Mouse (Mus musculus): ENCODE measurements around the gene Hs6st1. TPM values are rescaled to one million over a fixed set of nuclear protein-coding genes. Genes with fewer than 3 reads are reported as not detected.

Gene Hs6st1
- polyA plus RNA-seq, 1 experiment from 2014 or later = 23.6 TPM

DNA sequence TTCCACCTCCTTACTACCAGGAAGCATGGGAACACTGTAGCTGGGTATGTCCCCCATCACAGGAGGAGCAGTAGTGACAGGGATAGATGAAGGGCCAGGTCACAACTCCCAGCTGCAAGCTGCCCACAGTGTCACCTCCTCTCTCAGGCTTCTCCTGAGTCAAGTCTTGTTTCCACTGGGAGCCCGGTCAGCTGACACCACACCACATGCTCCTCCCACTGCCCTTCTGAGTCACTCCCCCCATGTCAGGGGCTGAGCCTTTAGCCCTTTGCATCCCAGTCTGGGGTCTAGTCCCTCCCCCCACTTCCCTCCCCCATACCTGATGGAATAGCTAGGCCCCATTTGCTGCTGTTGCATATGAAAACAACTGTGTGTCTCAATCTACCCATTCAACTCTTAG, 21.3 kb downstream of the Hs6st1 start:
- Histone ChIP-seq H3K4me1 (replicated peaks; ENCODE audit: insufficient read depth, low read length) (peaks cover 33% of the 10 kb centered on the region), H3K36me3 (ENCODE audit: insufficient read depth, low read length) (peaks cover 10% of the 10 kb centered on the region), H3K9me3 (replicated peaks; ENCODE audit: low read length) (no peaks in the 10 kb centered on the region), H3K9ac (ENCODE audit: low read depth, low read length) (no peak overlapping the region), H3K27ac (peak overlapping the region; percentile 14; the same call in 1 of the 2 replicates), H3K4me2 (ENCODE audit: low read length) (no peak overlapping the region), H3K4me3 (replicated peaks; ENCODE audit: low read depth, low read length) (no peak overlapping the region), H3K27me3 (ENCODE audit: insufficient read depth, low read length) (no peaks in the 10 kb centered on the region)
- DNase-seq (ENCODE audit: low spot score) (peak; percentile 54), ATAC-seq (replicated peaks; ENCODE audit: low FRiP score, low read depth) (peak; percentile 63; the same call in 1 of the 2 replicates)
- TF ChIP-seq CTCF (IDR thresholded peaks at IDR 0.05; ENCODE audit: low read depth) = no peak
- WGBS = 19% methylated on average over 1 of the region's 1 CpGs

DNA sequence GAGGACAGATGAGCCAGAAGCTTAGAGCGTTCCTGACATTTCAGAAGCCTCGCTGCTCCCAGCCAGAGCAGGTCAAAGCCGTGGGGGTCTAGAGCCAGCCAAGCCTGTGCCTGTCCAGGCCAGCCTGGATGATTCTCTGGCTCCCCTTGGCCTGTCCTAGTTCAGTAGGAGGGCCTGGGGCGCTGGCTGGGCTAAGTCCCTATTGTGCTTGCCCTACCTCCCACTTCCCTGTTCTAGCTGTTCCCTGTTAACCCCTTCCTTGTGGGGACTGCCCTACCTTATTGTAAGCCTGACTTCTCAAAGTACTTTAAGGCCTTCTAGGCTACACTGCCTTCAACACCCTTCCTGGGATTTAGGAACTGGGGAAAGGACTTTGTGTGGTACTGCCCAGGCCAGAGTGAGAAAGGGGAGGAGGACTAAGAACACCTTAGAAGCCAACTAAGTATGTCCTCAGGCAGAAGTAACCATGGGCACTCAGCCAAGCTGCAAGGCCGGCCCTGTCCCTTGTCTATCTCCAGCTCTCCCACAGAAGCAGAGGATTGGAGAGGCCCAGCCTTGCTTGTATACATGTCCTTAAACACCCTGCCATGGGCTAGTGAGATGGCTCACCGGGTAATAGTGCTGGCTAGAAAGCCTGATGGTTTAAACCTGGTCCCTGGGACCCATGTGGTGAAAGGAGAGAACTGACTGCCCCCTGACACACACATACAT, 22.0 kb downstream of the Hs6st1 start:
- DNase-seq (ENCODE audit: low spot score) = no peak
- Histone ChIP-seq H3K9ac (ENCODE audit: low read depth, low read length) (no peak overlapping the region), H3K9me3 (replicated peaks; ENCODE audit: low read length) (no peaks in the 10 kb centered on the region), H3K4me2 (ENCODE audit: low read length) (no peak overlapping the region), H3K4me3 (replicated peaks; ENCODE audit: low read depth, low read length) (no peak overlapping the region), H3K4me1 (replicated peaks; ENCODE audit: insufficient read depth, low read length) (peaks cover 33% of the 10 kb centered on the region), H3K27me3 (ENCODE audit: insufficient read depth, low read length) (no peaks in the 10 kb centered on the region), H3K27ac (peak overlapping the region; percentile 14; the same call in 1 of the 2 replicates), H3K36me3 (ENCODE audit: insufficient read depth, low read length) (peaks cover 14% of the 10 kb centered on the region)
- TF ChIP-seq CTCF (IDR thresholded peaks at IDR 0.05; ENCODE audit: low read depth) = no peak
- WGBS = 36% methylated on average over 6 of the region's 6 CpGs
- ATAC-seq (replicated peaks; ENCODE audit: low FRiP score, low read depth) = peak; percentile 29; the same call in 1 of the 2 replicates

DNA sequence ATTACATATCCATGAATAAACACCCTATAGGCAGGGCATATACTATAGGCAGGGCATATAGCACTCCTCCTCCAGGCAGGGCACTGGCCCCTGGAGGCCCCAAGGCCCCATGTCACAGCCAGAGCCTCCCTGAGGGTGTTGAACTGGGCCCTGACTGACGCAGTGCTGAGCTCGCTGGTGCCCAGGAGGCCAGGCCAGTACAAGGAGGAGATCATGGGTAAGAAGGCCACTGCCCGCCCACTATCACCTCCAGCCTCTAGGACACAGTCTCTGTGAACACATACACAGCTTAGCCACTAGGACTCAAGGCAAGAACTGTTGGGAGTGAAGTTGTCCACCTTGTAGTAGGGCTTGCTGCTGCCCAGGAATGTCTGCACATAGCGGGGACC, 22.5 kb downstream of the Hs6st1 start:
- Histone ChIP-seq H3K9ac (ENCODE audit: low read depth, low read length) (no peak overlapping the region), H3K4me2 (ENCODE audit: low read length) (no peak overlapping the region), H3K4me3 (replicated peaks; ENCODE audit: low read depth, low read length) (no peak overlapping the region), H3K4me1 (replicated peaks; ENCODE audit: insufficient read depth, low read length) (peaks cover 33% of the 10 kb centered on the region), H3K9me3 (replicated peaks; ENCODE audit: low read length) (no peaks in the 10 kb centered on the region), H3K27ac (no peak overlapping the region), H3K36me3 (ENCODE audit: insufficient read depth, low read length) (peaks cover 13% of the 10 kb centered on the region), H3K27me3 (ENCODE audit: insufficient read depth, low read length) (no peaks in the 10 kb centered on the region)
- 88% methylated on average over 4 of the region's 4 CpGs for WGBS
- ATAC-seq (replicated peaks; ENCODE audit: low FRiP score, low read depth) = 0 out of 2 replicates have a peak, but pooled peaks have one; percentile 17
- no peak for TF ChIP-seq CTCF (IDR thresholded peaks at IDR 0.05; ENCODE audit: low read depth)
- DNase-seq (ENCODE audit: low spot score) = no peak

DNA sequence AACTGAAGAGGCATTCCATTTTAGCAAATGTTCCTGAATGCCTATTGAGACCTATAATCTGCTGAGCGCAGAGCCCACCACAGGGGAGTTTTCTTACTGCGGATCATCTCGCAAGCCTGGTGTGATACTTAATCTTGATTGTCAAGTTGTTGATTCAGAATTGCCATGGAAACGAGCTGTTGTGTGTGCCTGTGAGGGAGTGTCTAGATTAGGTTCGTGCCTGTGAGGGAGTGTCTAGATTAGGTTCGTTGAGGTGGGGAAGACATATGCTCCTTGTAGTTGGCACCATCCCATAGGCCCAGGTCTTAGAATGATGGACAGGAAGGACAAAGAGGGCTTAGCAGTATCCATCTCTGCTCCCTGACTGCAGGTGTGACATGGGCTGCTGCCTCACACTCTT, 23.0 kb downstream of the Hs6st1 start:
- Histone ChIP-seq H3K4me3 (replicated peaks; ENCODE audit: low read depth, low read length) (no peak overlapping the region), H3K4me2 (ENCODE audit: low read length) (no peak overlapping the region), H3K36me3 (ENCODE audit: insufficient read depth, low read length) (peaks cover 11% of the 10 kb centered on the region), H3K4me1 (replicated peaks; ENCODE audit: insufficient read depth, low read length) (peaks cover 33% of the 10 kb centered on the region), H3K27ac (no peak overlapping the region), H3K9me3 (replicated peaks; ENCODE audit: low read length) (no peaks in the 10 kb centered on the region), H3K27me3 (ENCODE audit: insufficient read depth, low read length) (no peaks in the 10 kb centered on the region), H3K9ac (ENCODE audit: low read depth, low read length) (no peak overlapping the region)
- WGBS = 70% methylated on average over 6 of the region's 6 CpGs
- no peak for ATAC-seq (replicated peaks; ENCODE audit: low FRiP score, low read depth)
- DNase-seq (ENCODE audit: low spot score) = no peak
- no peak for TF ChIP-seq CTCF (IDR thresholded peaks at IDR 0.05; ENCODE audit: low read depth)

DNA sequence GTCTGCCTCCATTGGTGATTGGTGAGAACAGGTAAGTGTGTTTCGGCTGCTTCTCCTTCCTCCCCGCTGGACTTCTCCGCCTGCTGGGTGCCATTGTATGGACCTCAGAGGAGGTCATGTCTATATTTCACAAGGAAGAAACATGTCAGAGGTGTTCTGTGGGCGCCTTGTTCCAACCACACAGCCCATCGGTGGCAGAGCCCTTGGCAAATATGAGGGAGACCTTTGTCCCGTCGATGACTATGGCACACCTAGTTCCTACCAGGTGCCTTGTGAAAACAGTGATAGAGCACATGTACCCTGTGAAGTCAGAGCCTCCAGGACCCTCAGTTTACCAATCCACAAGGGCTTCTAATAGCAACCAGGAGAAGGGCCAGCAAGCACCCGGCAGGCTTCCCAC, 25.5 kb downstream of the Hs6st1 start:
- Histone ChIP-seq H3K27me3 (ENCODE audit: insufficient read depth, low read length) (no peaks in the 10 kb centered on the region), H3K9ac (ENCODE audit: low read depth, low read length) (no peak overlapping the region), H3K9me3 (replicated peaks; ENCODE audit: low read length) (no peaks in the 10 kb centered on the region), H3K36me3 (ENCODE audit: insufficient read depth, low read length) (peaks cover 11% of the 10 kb centered on the region), H3K4me1 (replicated peaks; ENCODE audit: insufficient read depth, low read length) (peaks cover 21% of the 10 kb centered on the region; the same call in 1 of the 2 replicates), H3K4me3 (replicated peaks; ENCODE audit: low read depth, low read length) (no peak overlapping the region), H3K27ac (no peak overlapping the region), H3K4me2 (ENCODE audit: low read length) (no peak overlapping the region)
- DNase-seq (ENCODE audit: low spot score) (no peak), ATAC-seq (replicated peaks; ENCODE audit: low FRiP score, low read depth) (no peak)
- WGBS = 94% methylated on average over 8 of the region's 8 CpGs
- no peak for TF ChIP-seq CTCF (IDR thresholded peaks at IDR 0.05; ENCODE audit: low read depth)

DNA sequence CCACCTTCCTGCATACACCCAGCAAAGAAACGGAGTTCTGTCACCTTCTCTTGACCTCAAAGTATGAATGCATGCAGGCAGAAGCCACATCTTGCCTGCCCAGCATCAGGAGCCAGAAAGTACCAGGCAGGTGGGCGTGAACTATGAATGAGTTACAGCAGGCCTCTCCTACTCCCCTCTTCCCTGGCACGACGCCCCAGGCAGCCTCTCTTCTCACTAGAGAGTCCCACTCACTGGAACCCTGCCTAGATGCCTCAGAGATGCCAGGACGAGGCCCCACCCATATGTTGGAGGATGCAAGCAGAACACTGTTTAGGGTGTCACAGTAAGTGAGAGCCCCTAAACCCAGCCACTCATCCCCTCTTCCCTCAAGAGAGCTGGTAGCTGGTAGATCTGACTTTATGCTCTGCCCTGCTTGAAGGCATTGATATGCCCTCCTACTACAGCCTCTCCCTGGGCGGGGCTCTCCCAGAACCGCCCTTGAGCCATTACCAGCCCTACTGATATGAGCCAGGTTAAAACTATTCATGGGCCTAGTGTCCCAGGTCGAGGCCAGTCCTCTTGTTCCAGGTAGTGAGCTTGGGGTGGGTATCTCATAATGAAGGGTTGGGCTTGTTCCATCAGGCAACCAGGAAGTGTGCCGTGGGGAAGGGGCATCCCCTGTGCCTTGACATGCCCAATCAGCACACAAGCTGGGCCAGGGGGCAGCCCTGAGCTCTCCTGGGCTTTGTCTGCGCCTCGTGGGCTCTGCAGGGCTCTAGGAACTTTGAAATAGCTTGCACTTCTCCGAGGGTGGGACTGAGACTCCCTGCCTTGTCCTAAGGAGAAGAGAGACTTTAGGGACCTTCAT, 27.4 kb downstream of the Hs6st1 start:
- no peak overlapping the region for H3K9ac ChIP-seq (ENCODE audit: low read depth, low read length)
- WGBS = 63% methylated on average over 11 of the region's 12 CpGs
- H3K4me1 ChIP-seq (replicated peaks; ENCODE audit: insufficient read depth, low read length) = peaks cover 4% of the 10 kb centered on the region; the same call in 1 of the 2 replicates
- no peak for DNase-seq (ENCODE audit: low spot score)
- H3K4me3 ChIP-seq (replicated peaks; ENCODE audit: low read depth, low read length) = no peak overlapping the region
- H3K36me3 ChIP-seq (ENCODE audit: insufficient read depth, low read length) = peaks cover 11% of the 10 kb centered on the region
- no peak for TF ChIP-seq CTCF (IDR thresholded peaks at IDR 0.05; ENCODE audit: low read depth)
- H3K27me3 ChIP-seq (ENCODE audit: insufficient read depth, low read length) = no peaks in the 10 kb centered on the region
- H3K27ac ChIP-seq = 0 out of 2 replicates have a peak overlapping the region, but pooled peaks have one; percentile 16
- ATAC-seq (replicated peaks; ENCODE audit: low FRiP score, low read depth) = no peak; the same call in 1 of the 2 replicates
- no peaks in the 10 kb centered on the region for H3K9me3 ChIP-seq (replicated peaks; ENCODE audit: low read length)
- no peak overlapping the region for H3K4me2 ChIP-seq (ENCODE audit: low read length)

All from kidney, postnatal 0 days (tissue).